Mouse (Mus musculus) layer of hippocampus, postnatal 36 days (tissue): ENCODE results near the gene Aox2. TPM values are rescaled to one million over a fixed set of nuclear protein-coding genes. Genes with fewer than 3 reads are reported as not detected.
A peak's percentile ranks its signal among the peaks of the same experiment; 100 is the strongest.
"Not testable (repeated sequence)": the region's sequence is repeated elsewhere in the genome, so short reads cannot be mapped to it uniquely, and the experiment has no call there.

Experiments used
- DNase-seq, 2 experiments: peaks; one replicate each; pipeline ENCODE4 v3.0.0; 2022
- total RNA-seq, 2 experiments: library from RNA; stranded (reverse); gene quantifications; 2 replicates each; pipeline ENCODE4 v1.2.3; 2021

Gene Aox2
- total RNA-seq, 2 experiments from 2014 or later = not detected

DNA sequence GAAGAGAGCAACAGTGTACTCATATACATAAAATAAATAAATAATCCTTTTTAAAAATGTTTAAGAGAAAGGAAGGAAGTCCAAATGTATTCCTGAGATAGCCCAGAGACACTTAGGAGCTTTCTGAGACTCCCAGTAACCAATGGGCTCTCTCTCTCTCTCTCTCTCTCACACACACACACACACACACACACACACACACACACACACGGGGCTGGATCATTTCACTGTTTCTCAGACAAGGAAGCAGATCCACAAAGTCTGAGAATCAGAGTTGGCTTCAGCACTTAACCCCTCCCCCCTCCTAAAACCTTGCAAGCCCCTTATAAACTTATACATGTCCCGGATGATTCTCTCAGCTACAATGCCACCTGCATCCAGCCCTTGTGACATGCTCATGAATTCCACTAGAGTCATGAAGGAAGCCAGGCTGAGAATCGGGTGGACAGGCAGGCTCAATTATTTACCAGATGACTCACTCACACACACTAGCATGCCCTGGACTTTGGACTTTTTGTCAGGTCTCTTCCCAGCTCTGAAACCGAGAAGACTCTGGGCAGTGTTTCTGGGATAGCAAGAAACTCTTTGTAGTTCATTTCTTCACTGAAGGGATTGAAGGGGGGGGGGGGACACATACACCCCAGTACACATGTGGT, 75.2 kb downstream of the Aox2 start:
- DNase-seq = no peak

DNA sequence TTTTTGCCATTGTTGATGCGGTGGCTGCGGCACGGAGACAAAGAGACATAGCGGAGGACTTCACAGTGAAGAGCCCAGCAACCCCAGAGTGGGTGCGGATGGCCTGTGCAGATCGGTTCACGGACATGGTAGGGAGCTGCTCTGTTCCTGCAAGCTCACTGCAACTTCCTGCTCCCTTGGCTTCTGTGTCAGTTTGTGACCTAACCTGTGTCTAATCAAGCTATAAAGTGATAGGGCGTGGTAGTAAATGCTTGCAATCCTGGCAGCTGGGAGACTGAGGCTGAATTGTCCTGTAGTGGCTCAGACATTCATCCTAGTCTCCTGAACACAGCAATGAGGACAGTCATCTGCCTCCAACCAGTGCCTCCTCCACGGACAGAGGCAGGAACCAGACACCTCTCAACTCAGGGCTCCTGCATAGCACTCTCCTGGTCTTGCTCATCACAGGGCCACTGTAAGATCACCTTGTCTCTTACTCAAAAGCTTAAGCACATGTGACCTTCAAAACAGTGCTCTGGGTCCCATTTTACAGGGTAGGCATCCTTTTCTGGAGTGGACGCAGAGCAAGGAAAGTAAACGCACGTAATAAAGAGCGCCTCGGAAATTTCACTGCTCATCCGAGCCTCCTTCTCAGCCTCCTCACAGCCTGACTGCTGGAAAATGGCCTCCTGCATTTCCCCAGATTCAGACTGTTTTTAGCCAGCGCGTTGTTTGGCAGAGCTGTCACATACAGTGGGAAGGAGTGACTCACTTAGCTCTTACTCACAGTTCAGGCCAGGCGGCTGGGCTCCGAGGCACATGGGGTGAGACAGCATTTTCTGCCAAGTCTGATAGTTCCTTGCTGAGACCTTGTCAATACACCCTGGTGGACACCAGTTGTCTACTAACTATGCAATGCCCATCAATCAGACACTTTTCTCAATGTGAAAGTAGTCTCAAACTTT, 81.1 kb downstream of the Aox2 start:
- DNase-seq = peak; percentile 26 to 32

DNA sequence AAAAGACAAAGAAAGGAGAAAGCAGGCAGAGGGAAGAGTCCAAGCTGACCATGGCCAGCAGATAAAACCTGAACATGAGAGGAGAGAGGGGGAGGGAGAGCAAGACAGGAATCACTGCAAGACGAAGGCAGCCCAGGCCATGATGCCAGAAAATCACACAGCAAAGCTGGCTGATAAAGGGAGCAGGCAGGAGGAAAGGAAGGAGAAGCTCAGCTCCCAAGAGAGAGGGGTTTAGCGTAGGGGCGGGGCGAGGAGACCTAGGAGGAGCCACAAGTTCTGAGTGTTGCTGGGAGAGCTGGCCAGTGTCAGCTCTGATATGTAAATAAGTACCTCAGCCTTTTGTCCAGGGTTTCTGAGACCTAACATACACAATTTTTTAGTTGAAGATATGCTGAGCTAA, 84.2 kb downstream of the Aox2 start:
- no peak for DNase-seq

DNA sequence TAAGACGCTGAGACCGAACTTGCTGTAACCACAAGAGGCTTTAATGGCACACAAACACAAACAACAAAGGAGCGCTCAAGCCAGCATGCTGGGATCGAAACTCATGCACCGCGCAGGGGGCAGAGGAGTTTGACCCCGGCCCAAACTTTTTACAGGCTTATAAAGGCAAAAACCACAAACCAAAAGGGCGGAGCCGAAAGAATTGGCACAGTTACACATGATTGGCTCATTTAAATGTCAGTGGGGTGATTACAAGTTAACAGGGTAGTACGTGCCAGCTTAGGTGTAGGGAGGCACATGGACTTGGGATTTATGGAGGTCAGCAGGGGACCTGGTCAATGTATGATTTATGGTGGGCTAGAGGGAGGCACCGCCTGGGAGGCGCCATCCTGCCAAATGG, 86.4 kb downstream of the Aox2 start:
- no peak for DNase-seq

DNA sequence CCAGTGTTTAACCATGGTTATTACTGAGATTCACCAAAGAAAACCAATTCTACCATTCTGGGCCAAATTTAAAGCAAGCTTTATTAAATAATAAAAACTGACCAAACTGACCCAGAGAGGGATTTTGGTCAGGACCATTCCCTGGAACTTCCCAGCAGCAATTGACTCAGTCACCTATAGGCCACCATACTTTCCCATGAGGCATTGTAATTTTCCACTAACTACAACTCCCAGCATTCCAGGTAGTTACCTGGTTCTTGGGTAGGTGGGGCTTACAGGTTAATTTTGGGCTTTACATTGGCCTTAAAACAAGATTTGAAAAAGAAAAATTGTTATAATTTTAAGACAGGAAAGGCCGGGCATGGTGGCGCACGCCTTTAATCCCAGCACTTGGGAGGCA, 87.7 kb downstream of the Aox2 start:
- DNase-seq = no peak

DNA sequence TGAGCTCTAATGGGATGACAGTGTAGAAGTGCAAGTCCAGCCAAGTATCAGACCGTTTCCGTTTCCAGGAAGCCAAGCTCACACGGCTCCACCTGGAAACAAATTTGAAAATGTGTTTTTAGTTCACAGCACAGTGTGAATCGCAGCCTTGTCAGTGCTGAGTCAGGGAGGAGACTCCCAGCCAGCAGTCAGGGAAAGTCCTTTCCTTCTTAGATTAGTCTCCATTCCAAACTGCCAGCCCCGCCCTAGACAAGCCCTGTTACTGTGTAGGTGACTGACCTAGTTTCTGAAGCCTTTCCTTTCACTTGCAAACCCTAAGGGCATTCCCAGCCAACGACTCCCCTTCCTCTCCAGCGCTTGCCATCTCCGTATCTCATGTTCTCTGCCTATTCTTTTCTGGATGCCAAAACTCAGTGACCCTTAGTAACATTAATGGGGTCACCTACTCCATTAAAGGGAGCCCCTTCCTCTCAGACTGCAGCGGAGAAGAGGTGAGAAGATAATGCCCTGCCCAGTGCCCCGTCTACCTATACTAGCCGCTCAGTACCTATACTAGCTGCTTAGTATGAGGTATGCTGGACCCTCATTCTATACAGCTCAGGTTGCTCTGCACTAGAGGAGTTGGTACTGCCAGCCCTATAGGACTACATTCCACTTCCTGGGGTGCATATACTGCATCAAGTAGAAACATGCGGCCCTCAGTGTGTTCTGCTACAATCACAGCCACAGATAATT, 88.8 kb downstream of the Aox2 start:
- DNase-seq = no peak

DNA sequence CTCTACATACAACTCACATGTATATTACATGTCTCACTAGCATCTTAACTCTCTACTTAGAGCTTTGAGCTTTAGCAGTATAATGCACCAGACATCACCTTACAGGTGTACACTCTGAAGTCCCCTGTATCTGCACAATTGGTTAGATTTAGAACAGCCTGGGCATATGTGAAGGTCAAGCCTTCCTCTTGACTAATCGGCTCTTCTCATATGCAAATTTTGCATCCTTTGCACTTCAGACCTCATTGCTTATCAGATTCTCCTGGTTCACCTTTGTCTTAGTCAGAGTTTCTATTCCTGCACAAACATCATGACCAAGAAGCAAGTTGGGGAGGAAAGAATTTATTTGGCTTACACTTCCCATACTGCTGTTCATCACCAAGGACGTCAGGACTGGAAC, 91.6 kb downstream of the Aox2 start:
- DNase-seq = no peak

DNA sequence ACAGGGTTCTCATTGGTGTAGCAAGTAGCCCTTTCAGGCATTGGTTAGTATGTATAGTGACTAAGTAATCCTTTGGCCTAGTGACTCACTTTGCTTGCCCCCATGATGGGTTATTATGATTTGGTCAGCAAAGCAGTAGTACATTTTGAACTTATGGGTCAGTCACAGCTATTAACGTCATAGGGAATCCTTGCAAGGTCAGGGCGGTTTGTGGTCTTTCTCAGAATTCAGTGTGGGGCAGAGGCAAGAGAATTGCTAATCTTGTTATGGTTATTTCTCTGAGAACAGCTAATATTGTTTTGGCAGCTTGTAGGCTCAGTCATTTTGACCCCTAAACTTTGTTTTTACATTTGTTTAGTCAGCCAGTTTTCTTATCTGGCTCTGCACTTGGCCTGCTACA, 96.1 kb downstream of the Aox2 start:
- not testable (repeated sequence) for DNase-seq

DNA sequence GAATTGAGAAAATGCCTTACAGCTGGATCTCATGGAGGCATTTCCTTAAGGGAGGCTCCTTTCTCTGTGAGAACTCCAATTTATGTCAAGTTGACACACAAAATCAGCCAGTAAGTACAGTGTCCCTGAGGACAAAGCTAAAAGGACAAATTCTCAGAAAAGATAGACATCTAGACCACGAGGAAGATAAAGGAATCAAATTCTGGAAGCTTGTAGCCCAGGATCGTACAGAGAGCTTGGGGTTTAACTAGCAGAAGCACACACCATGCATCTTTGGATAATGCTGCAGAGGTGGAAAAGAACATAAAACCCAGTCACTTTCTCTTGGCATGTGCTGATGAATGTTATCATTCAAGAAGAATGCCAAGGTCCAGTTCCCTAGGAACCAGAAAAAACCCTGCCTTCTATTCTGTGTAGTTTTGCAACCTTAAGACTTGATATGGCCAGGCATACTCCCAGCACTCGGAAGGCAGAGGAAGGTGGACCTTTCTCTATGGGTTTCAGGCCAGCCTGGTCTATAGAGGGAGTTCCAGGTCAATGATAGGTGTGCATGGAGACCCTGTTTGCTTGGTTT, 97.5 kb downstream of the Aox2 start:
- DNase-seq = no peak

DNA sequence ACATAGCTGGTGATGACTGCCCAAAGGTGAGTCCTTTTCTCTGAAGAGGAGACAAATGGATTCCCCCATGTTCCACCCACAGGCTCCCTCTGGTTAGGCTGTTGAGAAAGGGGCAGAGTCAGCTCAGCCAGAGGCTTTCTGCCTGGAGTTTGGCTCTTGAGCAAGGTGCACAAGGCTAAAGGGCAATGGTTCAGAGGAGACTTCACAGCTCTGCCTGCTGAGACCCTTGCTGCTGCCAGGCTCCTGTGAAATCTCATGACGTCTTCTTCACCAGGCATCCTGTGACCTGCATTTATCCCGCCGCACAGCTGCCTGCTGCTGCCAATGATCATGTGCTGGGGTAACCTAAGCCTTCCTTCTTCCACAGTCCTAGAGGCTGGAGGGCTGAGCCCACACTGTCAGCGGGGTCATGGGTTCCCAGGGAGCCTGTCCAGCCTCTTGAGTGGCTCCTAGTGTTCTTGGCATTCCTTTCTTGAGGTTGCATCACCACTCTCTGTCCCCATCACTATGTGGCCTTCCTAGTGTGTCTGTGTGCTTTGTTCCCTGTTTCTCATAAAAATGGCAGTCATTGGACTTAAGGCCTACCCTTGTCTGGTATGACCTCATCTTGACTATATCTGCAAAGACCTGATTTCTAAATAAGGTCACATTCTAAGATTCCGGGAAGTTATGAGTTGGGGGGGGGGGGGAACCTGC, 104.6 kb downstream of the Aox2 start:
- DNase-seq = no peak

DNA sequence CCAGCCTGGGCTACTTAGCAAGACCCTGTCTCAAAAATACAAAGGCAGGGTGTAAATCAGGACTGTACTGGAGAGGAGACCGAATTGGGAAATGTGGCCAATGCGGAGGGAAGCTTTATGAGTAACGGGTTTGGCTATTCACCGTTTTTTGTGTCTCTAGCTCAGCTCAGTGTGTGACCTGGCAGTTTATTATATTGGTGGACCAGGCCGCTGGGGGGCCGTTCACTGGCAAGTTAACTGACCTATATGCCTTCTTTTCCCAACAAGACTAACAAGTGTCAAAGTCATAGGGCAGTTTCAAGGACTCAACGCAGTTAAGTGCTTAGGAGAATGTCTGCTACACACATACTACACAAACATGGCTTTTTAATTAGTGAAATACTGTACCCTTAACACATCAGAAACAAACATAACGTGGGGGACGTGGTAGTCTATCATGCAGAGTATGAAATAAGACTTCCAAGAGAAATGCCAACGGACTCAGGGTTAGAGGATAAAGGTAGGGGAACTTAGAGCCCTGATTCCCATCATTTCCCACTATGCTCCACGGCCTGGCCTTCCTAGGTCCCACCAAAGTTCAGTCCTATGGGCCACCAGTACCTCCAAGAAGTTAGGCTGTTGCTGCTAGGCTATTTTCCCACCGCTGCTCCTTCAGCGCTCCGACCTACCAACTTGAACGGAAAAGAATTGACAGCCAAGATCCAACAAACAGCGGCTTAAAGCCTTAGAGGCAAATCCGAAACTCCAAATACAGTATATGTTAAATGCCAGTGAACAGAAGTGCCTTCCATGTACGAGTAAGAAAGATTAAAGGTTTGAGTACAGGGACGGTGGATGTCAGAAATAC, 113.5 kb downstream of the Aox2 start:
- DNase-seq = no peak

DNA sequence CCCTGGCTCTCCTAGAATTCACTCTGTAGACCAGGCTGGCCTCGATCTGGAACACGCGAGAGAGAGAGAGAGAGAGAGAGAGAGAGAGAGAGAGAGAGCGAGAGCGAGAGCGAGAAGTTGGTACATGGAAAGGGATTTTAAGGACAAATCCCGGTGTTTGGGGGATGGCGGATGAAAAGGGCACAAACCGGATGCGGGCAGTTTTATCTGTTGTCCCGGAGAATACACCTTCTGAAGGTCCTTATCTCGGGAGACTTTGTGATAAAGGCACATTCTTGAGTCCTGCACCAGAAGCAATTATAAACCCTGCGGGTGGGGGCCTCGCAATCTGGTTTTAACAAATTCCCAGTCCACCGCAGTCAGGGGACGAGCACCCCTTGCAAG, 114.1 kb downstream of the Aox2 start:
- DNase-seq = no peak

DNA sequence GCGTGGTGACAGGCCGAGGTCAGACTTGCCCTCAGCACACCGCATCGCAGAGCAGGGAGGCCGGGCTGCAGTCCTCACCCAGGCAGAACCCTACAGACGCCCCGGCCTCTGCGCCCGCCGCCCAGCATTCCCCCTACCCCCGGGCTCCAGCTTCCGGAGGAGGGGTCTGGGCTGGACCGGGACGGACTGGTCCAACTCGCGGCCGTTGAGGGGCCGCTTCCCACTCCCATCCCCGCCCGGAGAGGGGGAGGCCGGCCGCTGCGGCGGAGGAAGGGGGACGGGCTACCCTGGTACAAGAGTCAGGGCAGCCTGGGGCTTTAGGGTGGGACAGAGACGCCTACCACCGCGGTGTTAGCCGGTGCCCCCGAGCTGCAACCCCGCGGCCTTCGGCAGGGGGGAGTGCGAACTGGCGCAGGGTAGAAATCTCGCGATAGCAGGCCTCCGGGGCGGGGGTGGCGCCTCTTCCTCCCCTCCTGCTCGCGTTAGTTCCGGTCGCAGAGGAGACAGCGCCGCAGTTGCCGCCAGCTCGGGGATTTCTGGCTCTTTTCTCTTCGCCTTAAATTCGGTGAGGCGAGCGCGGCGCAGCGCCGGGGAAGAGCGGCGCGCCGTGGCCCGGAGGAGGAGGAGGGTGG, 114.6 kb downstream of the Aox2 start, which contains the start of gene Bzw1:
TSS of gene Bzw1 (plus strand) at position 247 of the 632 bp plus-strand sequence.
- DNase-seq = peak; percentile 92 to 93

DNA sequence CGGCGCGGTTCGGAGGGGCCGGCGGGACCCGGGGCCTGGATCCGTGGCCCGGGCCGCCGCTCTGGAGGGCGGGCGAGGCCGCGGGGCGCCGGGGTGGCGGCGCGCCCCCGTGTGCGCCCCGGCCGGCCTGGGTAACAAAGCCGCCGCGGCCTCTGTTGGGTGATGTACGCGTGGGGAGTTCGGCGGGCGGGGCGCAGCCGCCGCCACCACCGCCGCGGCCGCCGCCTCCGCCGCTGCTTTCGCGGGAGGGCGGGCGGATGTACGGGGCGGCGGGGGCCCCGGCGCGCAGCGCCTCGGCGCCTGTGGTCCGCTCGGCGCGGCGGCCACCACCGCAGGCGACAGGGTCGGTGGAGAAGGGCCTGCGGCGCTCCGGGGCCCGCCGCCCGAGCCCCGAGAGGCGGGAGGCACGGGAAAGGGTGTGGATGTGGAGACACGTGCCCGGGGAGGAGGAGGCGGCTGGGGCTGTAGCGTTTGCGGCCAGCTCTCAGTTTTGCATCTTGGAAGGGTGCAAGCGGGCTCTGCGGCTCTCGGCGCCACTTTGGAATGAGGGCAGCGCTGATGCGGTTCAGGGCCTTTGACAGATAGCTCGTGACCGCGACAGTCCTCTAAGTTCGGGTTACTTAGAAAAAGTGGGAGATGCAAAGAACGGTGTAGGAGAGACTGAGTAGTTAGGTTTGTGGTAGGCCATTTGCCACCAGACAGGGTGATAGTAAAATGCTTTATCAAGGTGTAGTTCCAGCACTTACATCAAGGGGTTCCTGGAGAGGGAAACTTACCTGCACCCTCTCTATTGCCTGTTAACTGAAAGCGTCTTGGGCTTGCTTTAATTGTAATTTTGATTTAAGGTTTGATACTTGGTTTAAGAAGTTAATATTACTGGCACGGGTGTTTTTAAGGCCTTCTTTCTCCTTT, 115.4 kb downstream of the Aox2 start:
- peak; percentile 43 to 45 for DNase-seq

DNA sequence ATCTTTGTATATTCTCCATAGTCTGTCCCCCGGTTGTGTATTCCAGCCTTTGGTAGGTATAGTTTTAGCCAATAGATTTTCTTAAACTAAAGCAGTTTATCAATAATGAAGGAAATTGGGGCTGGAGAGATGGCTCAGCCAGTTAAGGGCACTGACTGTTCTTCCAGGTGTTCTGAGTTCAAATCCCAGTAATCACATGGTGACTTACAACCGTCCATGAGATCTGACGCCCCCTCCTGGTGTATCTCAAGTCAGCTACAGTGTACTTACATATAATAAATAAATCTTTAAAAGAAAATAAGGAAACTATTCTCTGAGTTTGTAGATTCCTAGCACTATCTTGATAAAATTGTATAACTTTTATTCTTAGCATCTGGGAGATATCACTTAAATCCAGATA, 117.2 kb downstream of the Aox2 start:
- DNase-seq = no peak

DNA sequence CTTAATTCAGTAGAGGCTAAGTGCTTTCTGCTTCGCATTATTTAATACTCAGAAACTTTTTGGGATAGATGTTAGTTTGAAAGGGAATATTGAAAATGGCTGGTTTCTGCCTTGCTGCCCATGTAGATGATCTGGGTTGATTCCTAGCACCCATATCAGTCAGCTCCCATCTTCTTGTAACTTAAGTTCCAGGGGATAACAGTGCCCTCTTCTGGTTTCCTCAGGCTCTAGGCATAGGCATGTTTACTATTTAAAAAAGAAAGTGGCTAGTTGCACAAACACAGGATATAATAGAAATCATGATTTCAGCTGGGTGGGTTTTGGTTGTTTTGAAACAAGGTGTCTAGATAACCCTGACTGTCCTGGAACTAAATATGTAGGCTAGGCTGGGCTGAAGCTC, 118.1 kb downstream of the Aox2 start:
- no peak for DNase-seq

DNA sequence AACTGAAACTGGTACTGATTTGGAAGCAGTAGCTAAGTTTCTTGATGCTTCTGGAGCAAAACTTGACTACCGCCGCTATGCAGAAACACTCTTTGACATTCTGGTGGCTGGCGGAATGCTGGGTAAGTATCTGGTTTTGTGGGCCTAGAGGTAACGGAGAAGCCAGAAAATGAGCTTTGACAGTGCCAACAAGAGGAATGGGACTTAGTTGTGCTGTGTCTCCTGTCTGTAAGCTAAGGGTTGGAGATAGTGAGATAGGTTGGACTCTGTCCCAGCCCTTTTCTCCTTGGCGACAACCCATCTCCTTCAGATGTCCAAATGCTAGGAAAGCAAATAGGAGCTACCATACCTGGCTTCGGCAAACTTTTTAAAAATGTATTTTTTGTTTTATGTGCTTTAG, 119.6 kb downstream of the Aox2 start:
- no peak for DNase-seq

DNA sequence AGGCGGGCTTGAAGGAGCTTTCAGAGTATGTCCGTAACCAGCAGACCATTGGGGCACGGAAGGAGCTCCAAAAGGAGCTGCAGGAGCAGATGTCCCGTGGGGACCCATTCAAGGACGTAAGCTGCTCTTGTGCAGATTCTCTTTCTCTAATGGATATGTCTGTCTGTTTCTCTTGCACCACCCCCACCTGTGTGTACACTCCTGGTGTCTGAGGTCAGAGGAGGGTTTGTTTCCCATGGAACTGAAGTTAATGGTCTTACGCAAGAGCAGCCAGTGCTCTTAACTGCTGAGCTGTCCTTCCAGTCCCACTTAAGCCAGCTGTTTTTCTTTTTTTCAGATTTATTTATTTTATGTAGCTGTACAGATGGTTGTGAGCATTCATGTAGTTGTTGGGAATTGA, 123.3 kb downstream of the Aox2 start:
- no peak for DNase-seq

DNA sequence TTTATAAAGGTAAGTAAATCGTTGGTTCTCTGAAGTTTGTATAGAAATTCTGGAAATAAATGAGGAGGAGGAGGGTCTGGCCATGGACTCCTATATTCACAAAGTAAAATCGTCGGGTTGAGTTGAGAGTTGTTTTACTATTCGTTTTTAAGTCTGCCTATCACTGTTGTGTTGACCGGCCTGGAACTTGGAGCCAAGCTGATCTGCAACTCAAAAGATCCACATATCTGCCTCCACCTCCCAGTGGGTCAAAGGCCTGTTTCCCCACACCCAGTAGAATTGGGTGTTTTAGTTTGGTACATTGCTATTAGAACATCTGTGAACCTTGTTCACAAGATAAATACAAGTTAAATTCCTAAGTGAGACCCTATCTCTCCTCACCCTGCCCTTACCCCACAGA, 125.6 kb downstream of the Aox2 start:
- no peak for DNase-seq

DNA sequence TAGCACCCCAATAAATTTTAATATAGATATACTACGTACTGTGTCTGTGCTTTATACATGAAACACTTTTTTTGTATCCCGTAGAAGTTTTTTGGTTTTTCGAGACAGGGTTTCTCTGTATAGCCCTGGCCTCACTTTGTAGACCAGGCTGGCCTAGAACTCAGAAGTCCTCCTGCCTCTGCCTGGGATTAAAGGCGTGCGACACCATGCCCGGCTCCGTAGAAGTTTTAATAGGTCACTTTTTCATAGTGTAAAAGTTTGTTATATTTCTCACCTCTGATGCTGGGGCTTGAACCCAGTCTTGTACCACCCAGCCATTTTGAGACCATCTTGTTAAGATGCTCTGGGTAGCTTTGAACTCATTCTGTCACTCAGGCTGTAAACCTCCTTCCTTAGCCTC, 129.2 kb downstream of the Aox2 start:
- DNase-seq = no peak
